Mouse (Mus musculus) C2C12 (cell line): ENCODE data around the gene Wdr74. TPM values are rescaled to one million over a fixed set of nuclear protein-coding genes. Genes with fewer than 3 reads are reported as not detected.

ENCODE experiments used
- H3K27me3 ChIP-seq: one replicate; pipeline ENCODE4 v1.6.1; 2011; ENCODE audit not compliant: control insufficient read depth, insufficient read depth, insufficient read length
- H3K36me3 ChIP-seq: one replicate; pipeline ENCODE4 v1.6.1; 2011; ENCODE audit not compliant: control insufficient read depth, insufficient read depth
- H3K4me3 ChIP-seq: one replicate; pipeline ENCODE4 v1.5.1; 2011; ENCODE audit warnings: mild to moderate bottlenecking, control low read depth; ENCODE audit not compliant: poor library complexity, insufficient read depth, severe bottlenecking
- H3K79me2 ChIP-seq: one replicate; pipeline ENCODE4 v1.6.1; 2011; ENCODE audit not compliant: control insufficient read depth, insufficient read depth
- H3K79me3 ChIP-seq: one replicate; pipeline ENCODE4 v1.6.1; 2011; ENCODE audit warnings: low read depth, control low read depth
- H3ac ChIP-seq: one replicate; pipeline ENCODE3; 2011; ENCODE audit warnings: low read depth; ENCODE audit not compliant: control insufficient read depth, insufficient read length
- CEBPB ChIP-seq: IDR thresholded peaks from one replicate; pipeline ENCODE4 v1.6.1; 2011; ENCODE audit warnings: low read depth, mild to moderate bottlenecking, control low read depth, moderate library complexity
- CTCF ChIP-seq: IDR thresholded peaks from one replicate; pipeline ENCODE4 v1.5.1; 2011; ENCODE audit not compliant: control insufficient read depth, insufficient read depth, insufficient read length
- FOSL1 ChIP-seq: IDR thresholded peaks from one replicate; pipeline ENCODE4 v1.8.0; 2011; ENCODE audit warnings: mild to moderate bottlenecking, low read length; ENCODE audit not compliant: poor library complexity, insufficient read depth, severe bottlenecking
- MAX ChIP-seq: IDR thresholded peaks from one replicate; pipeline ENCODE4 v1.6.1; 2011; ENCODE audit warnings: mild to moderate bottlenecking, control low read depth
- MYOD1 ChIP-seq: IDR thresholded peaks from one replicate; pipeline ENCODE4 v1.6.1; 2011; ENCODE audit warnings: low read depth; ENCODE audit not compliant: control insufficient read depth, insufficient read length
- MYOG ChIP-seq: IDR thresholded peaks from one replicate; pipeline ENCODE4 v1.6.1; 2011; ENCODE audit not compliant: control insufficient read depth, insufficient read length; ENCODE audit errors: extremely low read depth
- USF1 ChIP-seq: IDR thresholded peaks from one replicate; pipeline ENCODE4 v1.6.1; 2011; ENCODE audit warnings: low read depth, mild to moderate bottlenecking, control low read depth, moderate library complexity
- polyA plus RNA-seq: library from polyadenylated mRNA; unstranded; fragments of >200 nt; fragmentation: generic; extraction: Trizol; gene quantifications from one replicate; pipeline ENCODE4 v1.2.1, GENCODE M21; 2012; ENCODE audit warnings: missing spikeins

Wdr74 gene
- polyA plus RNA-seq, 1 experiment = 116 TPM

GRCm38 (mm10) chr19:8736160-8736467 is 487 bp downstream of the Wdr74 start:
- Histone ChIP-seq H3K79me3 (peaks cover 24% of the 10 kb centered on the region), H3K27me3 (no peaks in the 10 kb centered on the region), H3K4me3 (peak overlapping the region; percentile 90), H3ac (peak overlapping the region; percentile 65), H3K36me3 (peaks cover 39% of the 10 kb centered on the region), H3K79me2 (peaks cover 35% of the 10 kb centered on the region)
- TF ChIP-seq CEBPB (no peak), MYOD1 (no peak), FOSL1 (no peak), CTCF (no peak), MYOG (no peak), USF1 (no peak), MAX (no peak)

GRCm38 (mm10) chr19:8738911-8739310 is 3.3 kb downstream of the Wdr74 start:
- no peak overlapping the region for H3ac ChIP-seq
- peaks cover 59% of the 10 kb centered on the region for H3K79me2 ChIP-seq
- peaks cover 51% of the 10 kb centered on the region for H3K36me3 ChIP-seq
- H3K79me3 ChIP-seq = peaks cover 40% of the 10 kb centered on the region
- no peaks in the 10 kb centered on the region for H3K27me3 ChIP-seq
- H3K4me3 ChIP-seq = no peak overlapping the region
- no peak for TF ChIP-seq MYOG
- TF ChIP-seq MYOD1 = no peak
- no peak for TF ChIP-seq MAX
- TF ChIP-seq CTCF = no peak

- Histone ChIP-seq H3K27me3 (no peaks in the 10 kb centered on the region), H3K79me2 (peaks cover 63% of the 10 kb centered on the region), H3ac (no peak overlapping the region), H3K36me3 (peaks cover 58% of the 10 kb centered on the region), H3K4me3 (no peak overlapping the region), H3K79me3 (peaks cover 40% of the 10 kb centered on the region)
- TF ChIP-seq MYOG (no peak), MAX (no peak), CTCF (no peak), MYOD1 (no peak), FOSL1 (no peak), USF1 (no peak), CEBPB (no peak)
Observed at GRCm38 (mm10) chr19:8739646-8740045, 4.0 kb downstream of the Wdr74 start.

- peak within 1 kb of the TSS; percentile 95 for H3K4me3 ChIP-seq
- H3ac ChIP-seq = peak within 1 kb of the TSS; percentile 97
- no peaks in the 10 kb centered on the region for H3K27me3 ChIP-seq
- H3K79me2 ChIP-seq = peaks cover 61% of the 10 kb centered on the region
- TF ChIP-seq MYOG (no peak), MYOD1 (no peak), FOSL1 (no peak), CEBPB (no peak), CTCF (no peak), USF1 (no peak), MAX (no peak)
- H3K79me3 ChIP-seq = peaks cover 40% of the 10 kb centered on the region
- H3K36me3 ChIP-seq = peaks cover 67% of the 10 kb centered on the region
Observed at GRCm38 (mm10) chr19:8740603-8741002, 5.0 kb downstream of the Wdr74 start, which contains the start of gene 1700092M07Rik. TSS of gene 1700092M07Rik (plus strand) at chr19:8740718.

- Histone ChIP-seq H3K79me2 (peaks cover 53% of the 10 kb centered on the region), H3K4me3 (peak within 1 kb of the TSS; percentile 95), H3K36me3 (peaks cover 75% of the 10 kb centered on the region), H3ac (peak within 1 kb of the TSS; percentile 97), H3K27me3 (no peaks in the 10 kb centered on the region), H3K79me3 (peaks cover 34% of the 10 kb centered on the region)
- no peak for TF ChIP-seq FOSL1
- no peak for TF ChIP-seq CEBPB
- no peak for TF ChIP-seq MAX
- no peak for TF ChIP-seq MYOG
- TF ChIP-seq MYOD1 = no peak
- no peak for TF ChIP-seq USF1
- no peak for TF ChIP-seq CTCF
Observed at GRCm38 (mm10) chr19:8741243-8741869, 5.7 kb downstream of the Wdr74 start, which contains the start of gene Stx5a. TSS of gene Stx5a (plus strand) at chr19:8741413.
